Mouse (Mus musculus): Measurements from ENCODE around the gene Krtap11-1.

Gene Krtap11-1

DNA sequence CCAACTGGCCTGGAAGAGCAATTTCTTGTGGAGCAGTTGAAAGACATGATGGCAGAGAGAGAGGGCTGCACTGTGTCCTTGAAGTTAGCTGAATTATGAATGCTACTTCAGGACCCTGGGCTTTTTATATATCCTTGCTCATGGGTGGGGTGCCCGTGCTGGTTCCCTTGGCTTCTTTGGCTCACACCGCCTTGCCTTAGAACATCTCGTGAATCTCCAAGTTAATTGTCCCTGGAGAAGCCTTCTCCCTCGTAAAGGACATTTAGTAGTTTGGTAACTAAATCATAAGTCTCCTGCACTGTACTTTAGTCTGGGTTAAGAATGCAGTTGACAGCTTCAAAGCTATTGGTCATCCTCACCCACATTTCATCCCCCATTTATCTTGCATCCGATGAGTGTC is at the start of gene Krtap11-1:
Gene Krtap11-1, minus strand, starts transcription at position 101 of the 400 bp plus-strand sequence.
- DNase-seq (ENCODE audit: low spot score): no peak

DNA sequence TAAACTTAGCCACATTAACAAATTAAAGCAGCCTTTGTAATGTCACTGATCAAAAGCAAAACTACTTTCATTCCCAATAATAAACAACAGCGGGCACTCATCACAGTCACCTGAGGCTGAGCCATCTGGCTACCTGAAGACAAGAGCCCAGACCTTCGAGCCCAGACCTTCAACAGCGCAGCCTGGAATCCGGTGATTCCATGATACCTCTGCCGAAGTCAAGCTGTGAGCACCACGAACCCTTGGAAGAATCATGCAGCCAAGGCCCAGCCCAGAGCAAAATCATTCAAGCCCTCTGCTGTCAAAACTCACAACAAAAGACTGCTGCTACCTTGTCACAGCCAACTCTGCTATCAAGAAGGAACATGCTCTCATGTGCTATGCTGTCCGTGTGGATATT is 47.2 kb upstream of the Krtap11-1 start:
- no peak for DNase-seq (ENCODE audit: low spot score)

DNA sequence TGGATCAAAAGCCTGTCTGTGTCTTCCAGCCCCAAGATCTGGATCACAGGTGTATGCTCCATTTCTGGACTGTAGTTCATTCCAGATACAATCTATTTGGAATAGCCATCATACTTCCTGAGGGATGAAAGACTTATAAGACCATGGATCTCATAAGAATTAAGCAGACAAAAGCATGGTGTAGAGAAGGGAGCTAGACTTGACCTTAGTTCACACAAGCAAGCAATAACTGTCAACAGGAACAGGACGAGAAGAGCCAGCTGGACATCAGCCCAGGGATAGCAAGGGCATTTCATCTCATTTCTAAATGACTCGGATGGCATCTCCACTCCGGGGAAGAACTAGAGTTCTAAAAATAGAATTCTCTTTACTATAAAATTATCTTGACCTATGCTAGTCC is 46.3 kb upstream of the Krtap11-1 start:
- DNase-seq (ENCODE audit: low spot score): no peak

DNA sequence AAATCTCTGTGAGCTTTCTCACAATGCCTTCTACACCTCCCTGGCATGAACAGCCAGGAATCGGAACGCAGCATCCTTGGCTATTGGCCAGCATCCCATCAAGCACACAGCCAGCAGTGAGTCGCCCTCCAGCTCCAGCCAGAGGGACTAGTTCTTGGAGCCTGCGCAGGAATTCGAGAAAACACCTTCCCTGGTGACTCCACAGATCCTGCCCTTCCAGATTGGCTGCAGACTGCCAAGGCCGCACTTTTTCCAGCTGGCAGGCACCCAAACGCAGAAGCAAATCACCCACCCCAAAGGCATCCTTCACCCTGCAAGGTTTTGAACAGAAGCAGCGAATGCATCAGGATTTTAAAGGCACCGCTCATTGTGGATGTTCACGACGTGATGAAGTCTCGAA is 42.7 kb upstream of the Krtap11-1 start:
- no peak for DNase-seq (ENCODE audit: low spot score)

DNA sequence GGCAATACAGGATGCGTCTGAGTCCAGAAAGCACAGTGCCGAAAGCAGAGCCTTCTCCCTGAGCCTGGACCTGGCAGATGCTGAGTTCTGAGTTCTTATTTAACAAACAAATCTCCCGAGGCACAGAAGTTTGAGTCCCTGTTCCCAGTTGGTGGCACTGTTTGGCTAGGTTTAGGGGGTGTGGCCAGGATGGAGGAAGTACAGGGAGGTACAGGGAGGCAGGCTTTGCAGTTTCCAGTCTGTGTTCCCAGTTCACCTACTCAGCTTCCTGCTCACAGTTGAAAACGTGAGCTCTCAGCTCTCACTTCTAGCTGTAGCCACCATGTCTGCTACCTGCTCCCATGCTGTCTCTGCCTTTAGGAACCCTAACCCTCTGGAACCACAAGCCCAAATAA is 37.8 kb upstream of the Krtap11-1 start:
- DNase-seq (ENCODE audit: low spot score): no peak

DNA sequence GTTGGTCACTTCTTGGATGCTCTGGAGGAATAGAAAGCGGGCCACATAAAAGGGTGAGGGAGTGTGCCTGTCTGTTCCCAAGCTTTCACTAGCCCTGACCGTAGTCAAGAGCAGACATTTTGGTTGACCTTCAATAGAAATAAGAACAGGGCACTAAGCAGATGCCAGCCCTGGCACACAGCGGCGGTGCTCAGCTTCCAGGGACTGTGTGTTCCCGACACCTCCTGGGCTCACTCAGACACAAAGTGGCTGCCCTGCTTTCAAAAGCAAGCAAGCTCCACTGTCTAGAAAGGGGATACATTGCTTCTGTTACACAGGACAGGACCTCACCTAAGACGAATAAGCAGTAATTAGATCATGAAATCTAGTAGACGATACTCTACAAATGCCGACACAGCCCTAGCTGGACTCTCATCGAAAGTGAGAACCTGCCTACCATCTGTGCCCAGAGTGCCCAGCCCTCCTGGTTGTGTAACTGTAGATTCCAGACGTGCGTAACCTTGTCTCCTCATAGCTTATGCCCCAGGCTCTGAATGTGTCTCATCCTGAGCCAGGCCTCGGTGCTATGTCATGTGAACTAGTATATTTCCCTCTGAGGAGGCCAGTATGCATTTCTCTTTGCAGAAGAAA is 37.3 kb upstream of the Krtap11-1 start:
- no peak for DNase-seq (ENCODE audit: low spot score)

DNA sequence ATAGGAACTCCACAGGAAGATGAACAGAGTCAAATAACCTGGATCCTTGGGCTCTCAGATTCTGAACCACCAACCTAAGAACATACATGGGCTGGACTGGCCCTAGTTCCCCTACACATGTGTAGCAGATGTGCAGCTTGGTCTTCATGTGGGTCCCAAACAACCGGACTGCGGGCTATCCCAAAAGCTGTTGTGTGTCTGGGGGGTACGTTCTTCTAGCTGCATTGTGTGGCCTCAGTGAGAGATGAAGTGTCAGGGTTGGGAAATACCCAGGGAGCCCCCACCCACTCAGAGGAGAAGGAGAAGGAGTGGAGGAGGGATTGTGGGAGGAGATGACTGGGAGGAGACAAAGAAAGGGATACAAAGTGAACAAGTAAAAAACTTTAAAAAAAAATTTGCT is 36.0 kb upstream of the Krtap11-1 start:
- no peak for DNase-seq (ENCODE audit: low spot score)

DNA sequence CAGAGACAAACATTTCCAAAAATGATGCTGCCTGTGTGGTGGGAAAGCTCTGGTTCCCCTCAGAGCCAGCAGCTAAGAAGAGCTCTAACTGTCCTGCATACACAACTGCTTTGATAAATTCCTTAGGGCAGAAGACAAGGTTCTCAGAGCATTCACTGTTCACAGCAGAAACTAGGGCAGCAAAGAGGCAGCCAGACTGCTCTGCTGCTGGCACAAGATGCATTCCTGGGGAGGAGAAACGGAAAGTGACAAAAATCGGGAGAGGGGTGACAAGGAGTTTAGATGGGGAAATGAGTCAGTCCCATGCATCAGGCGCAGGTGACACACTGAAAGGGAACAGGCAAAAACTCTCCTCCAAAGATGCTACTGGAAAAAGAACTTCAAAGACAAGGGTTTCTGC is 16.2 kb upstream of the Krtap11-1 start:
- no peak for DNase-seq (ENCODE audit: low spot score)

DNA sequence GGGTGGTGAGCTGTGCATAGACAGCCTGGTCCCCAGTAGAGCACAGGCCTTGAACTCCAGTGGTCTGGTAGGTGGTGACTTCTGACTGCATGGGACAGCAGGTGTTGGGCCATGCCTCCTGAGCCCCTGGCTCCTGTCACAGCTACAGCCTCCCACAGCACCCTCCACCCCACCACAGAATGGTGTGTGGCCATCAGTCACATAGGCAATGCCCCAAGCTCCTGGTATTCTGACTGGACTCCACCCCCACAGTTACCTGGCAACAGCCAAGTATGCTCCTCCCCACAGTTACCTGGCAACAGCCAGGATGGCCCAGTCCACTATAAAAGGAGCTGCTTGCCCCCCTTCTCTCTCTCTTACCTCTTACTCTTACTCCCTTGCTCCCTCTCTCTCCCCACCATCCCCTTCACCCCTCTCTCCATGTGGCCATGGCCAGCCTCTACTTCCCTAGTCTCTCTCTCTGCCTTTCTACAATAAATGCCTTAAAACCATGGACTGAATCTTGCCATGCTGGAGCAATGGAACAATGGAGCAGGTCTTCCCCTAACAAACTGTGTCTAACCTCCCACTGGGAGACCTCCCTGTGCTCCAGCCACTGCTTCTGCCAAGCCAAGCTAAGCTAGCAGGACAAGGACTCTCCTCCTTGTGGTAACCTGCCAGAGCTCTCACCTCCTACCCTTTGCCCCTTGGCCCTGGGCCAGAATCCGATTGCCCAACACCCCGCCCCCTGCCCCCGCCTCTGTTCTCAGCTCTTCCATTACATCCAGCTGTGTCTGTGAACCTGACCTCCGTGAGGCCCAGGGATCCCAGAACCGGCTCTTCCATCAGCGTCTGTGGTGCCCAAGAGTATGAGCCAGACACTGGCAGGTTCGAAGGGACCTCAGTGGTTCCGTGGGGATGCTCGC is 14.9 kb upstream of the Krtap11-1 start:
- no peak for DNase-seq (ENCODE audit: low spot score)

DNA sequence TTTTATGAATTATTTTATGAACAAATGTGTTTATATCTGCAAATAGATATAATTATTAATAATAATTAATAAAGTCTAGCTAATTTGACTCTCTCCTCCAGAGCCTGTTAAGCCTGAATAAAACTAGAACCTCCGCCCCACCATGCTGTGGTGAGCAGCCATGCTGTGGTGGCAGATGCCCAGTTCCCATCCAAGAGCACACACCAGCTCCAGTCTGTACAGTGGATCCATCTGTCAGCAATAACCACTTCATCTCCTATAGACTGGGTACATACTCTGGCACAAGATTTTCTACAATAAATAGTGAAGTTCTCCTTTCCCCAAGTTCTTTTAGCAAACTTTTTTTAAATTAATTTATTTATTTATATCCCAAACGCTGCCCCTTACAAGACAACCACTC is 10.7 kb upstream of the Krtap11-1 start:
- no peak for DNase-seq (ENCODE audit: low spot score)

DNA sequence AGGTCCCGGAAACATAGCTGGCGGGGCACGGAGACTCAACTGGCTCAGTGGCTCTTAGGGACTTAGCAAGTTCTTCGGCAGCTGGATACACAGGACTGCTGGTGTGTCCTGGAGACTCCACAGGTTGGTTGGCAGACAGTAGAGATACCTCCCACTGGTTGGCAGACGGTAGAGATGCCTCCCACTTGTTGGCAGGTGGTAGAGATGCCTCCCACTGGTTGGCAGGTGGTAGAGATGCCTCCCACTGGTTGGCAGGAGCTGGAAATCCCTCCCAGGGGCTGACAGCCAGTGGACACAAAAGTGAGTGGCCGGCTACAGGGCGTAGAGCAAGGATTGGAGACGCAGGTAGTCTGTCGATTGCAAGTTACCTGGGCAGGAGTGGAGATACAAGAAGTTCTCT is 467 bp downstream of the Krtap11-1 start:
- no peak for DNase-seq (ENCODE audit: low spot score)

DNA sequence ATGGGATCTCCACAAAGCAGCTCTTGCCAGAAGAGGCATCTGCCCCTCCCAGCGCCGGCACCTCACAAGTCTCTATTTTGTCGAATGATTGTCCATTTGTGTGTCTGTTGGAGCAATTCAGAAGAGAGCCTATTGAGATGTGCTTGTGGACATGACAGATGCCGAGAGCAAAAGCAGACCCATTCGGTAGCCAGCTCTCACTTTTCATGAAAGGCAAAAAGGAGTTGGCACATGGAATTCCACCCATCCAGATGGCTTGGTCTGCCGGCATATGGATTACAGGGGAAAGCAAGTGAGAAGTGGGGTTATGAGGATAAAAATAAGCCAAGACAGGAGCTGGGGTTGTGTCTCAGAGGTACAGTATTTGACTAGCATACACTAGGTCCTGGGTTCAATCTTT is 1.8 kb downstream of the Krtap11-1 start:
- DNase-seq (ENCODE audit: low spot score): no peak

DNA sequence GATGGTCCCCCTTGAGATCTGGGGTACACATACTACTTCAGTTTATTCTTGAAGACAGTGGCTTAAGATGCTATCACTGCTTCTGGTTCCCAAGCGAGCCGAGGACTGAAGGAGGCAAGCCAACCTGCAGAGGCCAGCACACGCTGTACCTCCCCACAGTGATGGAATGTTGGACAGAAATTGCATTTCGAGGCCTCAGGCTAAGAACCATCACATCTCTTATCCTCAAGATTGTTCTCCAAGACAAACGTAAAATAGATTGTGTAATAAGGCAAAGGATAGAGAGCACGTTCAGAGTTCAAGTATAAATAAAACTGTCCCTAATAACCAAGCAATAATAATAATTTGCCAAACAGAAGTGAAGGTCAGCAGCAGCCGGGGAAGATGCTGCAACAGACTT is 2.8 kb downstream of the Krtap11-1 start:
- no peak for DNase-seq (ENCODE audit: low spot score)

DNA sequence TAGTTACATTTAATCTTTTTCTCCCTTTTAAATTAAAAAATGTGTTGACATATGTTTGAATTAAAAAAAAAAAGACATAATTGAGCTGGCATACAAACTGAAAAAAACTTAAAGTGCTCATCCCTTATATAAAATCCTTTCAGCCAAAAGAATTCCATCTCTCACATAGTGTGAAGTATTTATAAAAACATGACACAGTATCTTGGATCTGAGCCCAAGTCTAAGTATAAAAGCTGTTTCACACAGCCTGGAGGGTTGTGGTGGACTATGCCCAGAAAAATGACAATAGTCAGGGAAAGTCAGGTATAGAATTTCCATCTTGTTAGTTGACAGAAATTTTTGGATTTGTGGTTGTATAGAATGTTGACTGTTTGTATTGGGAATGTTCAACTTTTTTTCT is 20.7 kb downstream of the Krtap11-1 start:
- DNase-seq (ENCODE audit: low spot score): no peak

DNA sequence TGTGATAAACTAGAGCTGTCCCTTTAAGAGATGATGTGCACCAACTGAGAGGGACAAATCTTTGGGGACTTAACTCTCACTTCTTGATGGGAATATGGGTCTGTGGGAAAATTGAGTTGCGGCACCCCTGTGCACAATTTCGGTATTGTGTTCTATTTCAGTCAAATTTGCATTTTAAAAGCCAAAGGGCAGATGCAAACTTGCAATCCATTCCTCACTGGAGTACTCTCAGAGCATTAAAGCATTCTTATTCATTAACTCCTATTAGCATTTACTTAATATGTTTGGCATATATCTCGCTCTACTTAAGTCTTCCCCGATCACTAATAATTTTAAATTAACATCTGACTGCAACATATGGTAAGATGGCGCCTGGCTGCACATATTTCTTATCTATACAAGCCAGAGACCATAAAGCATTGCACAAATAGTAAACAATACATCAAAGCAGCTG is 32.9 kb downstream of the Krtap11-1 start:
- no peak for DNase-seq (ENCODE audit: low spot score)

DNA sequence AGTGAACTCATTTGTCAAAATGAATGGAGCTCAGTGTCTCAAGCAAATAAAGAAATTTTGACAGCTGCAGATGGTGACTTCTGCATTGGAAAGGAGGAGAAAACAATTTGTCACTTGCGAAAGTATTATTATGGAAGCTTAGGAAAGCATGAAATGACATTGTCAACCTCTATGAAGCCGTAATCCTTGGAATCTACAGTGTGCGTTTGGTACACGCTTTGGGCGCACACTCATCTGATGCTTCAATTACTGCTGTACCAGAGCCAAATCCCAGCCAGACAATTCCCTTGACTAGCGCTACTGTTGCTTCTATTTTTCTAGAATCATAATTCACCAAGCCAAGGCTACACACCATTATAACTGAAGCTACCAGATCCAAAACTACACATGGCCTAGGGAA is 33.6 kb downstream of the Krtap11-1 start:
- DNase-seq (ENCODE audit: low spot score): no peak

DNA sequence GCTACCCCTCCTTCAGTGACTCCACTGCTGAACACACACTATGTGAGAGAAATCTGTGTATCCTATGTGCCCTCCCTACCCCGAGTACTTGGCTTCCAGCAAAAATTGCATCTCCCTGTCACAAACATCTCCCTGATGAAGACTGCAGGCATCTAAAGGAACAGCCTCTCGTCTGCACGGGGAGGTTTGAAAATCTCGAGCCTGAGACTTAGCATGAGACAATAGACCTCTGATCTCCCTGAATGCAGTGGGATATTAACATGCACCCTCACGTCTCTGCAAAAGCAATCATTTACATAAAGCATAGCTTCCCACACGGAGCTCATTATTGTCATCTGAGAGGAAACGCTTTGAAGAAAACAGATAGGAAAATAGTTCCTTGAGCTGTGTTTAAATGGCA is 40.4 kb downstream of the Krtap11-1 start:
- DNase-seq (ENCODE audit: low spot score): no peak

DNA sequence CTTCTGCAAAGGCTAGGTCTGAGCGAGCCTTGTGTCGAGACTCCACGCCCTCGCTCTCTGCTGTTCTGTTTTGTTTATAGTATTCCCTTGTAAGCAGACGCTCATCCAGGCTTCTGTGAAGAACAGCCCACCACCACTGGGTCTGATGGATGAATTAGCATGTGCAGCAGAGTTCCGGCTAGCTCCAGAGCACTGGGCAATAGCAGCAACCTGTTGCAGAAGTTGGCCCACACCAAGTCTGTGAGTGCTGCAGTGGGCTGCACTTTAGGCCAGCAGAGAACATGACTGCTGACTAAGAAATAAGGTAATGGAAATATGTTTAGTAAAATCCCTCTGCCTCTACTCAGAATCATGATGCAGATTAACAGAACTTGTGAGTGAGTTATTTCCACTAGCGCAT is 41.1 kb downstream of the Krtap11-1 start:
- no peak for DNase-seq (ENCODE audit: low spot score)

DNA sequence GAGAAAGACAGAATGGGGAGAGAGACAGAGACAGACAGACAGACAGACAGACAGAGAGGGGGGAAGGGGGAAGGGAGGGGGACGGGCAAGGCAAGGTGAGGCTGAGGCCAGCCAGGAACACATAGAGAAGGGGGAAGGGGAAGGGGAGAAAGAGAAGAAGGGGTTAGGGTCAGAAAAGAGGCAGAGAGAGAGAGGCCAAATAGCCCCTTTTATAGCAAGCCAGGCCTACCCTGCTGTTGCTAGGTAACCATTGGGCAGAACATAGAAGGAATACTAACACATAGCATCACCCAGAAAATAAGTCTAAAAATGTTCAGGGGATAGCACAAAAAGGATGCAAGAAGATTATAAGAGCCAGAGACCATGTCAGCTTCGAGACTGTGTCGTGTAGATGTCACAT is 42.6 kb downstream of the Krtap11-1 start:
- DNase-seq (ENCODE audit: low spot score): no peak

DNA sequence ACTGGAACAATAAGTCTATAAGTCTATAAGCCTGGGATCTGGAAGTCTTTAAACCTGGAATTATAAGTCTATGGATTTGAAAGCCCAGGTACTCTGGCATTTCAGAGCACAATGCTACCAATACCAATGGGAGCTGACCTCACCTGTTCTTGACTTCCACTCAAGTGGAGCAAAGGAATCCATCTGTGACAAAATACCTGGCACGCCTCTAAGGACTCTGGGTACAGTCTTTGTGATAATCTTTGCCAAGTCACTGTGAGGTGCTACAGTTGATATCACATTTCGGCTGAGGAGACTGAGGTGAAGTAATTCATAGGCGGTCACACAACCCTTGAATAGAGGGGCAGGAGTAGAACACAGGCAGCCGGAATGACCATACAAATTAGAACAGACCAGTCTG is 50.0 kb downstream of the Krtap11-1 start:
- DNase-seq (ENCODE audit: low spot score): no peak

DNA sequence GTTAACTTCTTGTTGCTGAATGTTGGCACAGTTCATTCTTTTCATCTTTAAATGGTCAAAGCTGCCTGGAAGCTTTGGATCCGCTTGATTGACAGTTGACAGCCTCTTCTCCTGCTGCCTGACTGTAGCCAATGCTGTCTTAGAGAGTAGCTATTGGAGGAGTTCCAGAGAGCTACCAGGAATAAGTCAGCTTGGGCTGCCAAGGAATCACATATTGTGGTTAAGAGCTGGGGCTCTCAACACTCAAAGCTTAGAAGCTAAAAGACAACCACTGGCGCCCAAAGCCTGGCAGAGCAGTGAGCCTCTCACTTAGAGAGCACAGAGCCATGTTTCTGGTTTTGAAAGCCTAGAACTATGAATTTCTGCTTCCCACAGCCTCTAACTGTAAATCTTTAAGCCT is 50.4 kb downstream of the Krtap11-1 start:
- no peak for DNase-seq (ENCODE audit: low spot score)

All from embryo, embryonic 10.5 days (tissue).